Mouse (Mus musculus) C2C12 (cell line): ENCODE measurements around the gene Myo10. TPM values are rescaled to one million over a fixed set of nuclear protein-coding genes. Genes with fewer than 3 reads are reported as not detected.
A peak's percentile ranks its signal among the peaks of the same experiment; 100 is the strongest.

Experiments used
- H3K27me3 ChIP-seq: one replicate; pipeline ENCODE4 v1.6.1; 2011; ENCODE audit not compliant: control insufficient read depth, insufficient read depth, insufficient read length
- H3K36me3 ChIP-seq: one replicate; pipeline ENCODE4 v1.6.1; 2011; ENCODE audit not compliant: control insufficient read depth, insufficient read depth
- H3K4me3 ChIP-seq: one replicate; pipeline ENCODE4 v1.5.1; 2011; ENCODE audit warnings: mild to moderate bottlenecking, control low read depth; ENCODE audit not compliant: poor library complexity, insufficient read depth, severe bottlenecking
- H3K79me2 ChIP-seq: one replicate; pipeline ENCODE4 v1.6.1; 2011; ENCODE audit not compliant: control insufficient read depth, insufficient read depth
- H3K79me3 ChIP-seq: one replicate; pipeline ENCODE4 v1.6.1; 2011; ENCODE audit warnings: low read depth, control low read depth
- H3ac ChIP-seq: one replicate; pipeline ENCODE3; 2011; ENCODE audit warnings: low read depth; ENCODE audit not compliant: control insufficient read depth, insufficient read length
- CEBPB ChIP-seq: IDR thresholded peaks from one replicate; pipeline ENCODE4 v1.6.1; 2011; ENCODE audit warnings: low read depth, mild to moderate bottlenecking, control low read depth, moderate library complexity
- CTCF ChIP-seq: IDR thresholded peaks from one replicate; pipeline ENCODE4 v1.5.1; 2011; ENCODE audit not compliant: control insufficient read depth, insufficient read depth, insufficient read length
- FOSL1 ChIP-seq: IDR thresholded peaks from one replicate; pipeline ENCODE4 v1.8.0; 2011; ENCODE audit warnings: mild to moderate bottlenecking, low read length; ENCODE audit not compliant: poor library complexity, insufficient read depth, severe bottlenecking
- MAX ChIP-seq: IDR thresholded peaks from one replicate; pipeline ENCODE4 v1.6.1; 2011; ENCODE audit warnings: mild to moderate bottlenecking, control low read depth
- MYOD1 ChIP-seq: IDR thresholded peaks from one replicate; pipeline ENCODE4 v1.6.1; 2011; ENCODE audit warnings: low read depth; ENCODE audit not compliant: control insufficient read depth, insufficient read length
- MYOG ChIP-seq: IDR thresholded peaks from one replicate; pipeline ENCODE4 v1.6.1; 2011; ENCODE audit not compliant: control insufficient read depth, insufficient read length; ENCODE audit errors: extremely low read depth
- USF1 ChIP-seq: IDR thresholded peaks from one replicate; pipeline ENCODE4 v1.6.1; 2011; ENCODE audit warnings: low read depth, mild to moderate bottlenecking, control low read depth, moderate library complexity
- polyA plus RNA-seq: library from polyadenylated mRNA; unstranded; fragments of >200 nt; fragmentation: generic; extraction: Trizol; gene quantifications from one replicate; pipeline ENCODE4 v1.2.1, GENCODE M21; 2012; ENCODE audit warnings: missing spikeins

The Myo10 gene
- polyA plus RNA-seq, 1 experiment, result 89.8 TPM

DNA sequence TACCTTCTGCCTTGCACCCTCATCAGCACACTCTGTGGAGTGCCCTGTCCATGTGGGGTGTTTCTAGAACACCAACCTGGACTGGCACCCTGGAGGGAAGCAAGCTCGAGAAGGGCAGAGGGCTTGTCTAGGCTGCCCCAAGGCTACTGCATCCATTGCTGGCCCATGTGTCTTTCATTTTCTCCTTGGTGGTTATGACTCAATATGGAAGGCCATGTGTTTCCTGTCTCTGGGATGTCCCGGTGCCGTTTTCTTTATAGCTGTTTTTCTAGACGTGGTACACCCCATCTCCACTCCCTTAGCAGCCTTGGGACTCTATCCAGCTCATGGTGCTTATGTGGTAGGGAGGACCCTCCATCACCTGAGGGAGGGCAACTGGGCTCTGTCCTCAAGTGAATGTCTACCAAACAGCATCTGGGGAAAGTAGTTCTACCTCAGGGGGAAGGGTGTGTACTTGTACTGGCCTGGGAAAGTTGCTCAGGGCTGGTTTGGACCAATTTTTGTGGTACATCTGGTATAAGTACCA, 76.8 kb downstream of the Myo10 start:
- Histone ChIP-seq H3K79me3 (peaks cover 92% of the 10 kb centered on the region), H3ac (no peak overlapping the region), H3K79me2 (peaks cover 100% of the 10 kb centered on the region), H3K27me3 (no peaks in the 10 kb centered on the region), H3K4me3 (no peak overlapping the region), H3K36me3 (peaks cover 34% of the 10 kb centered on the region)
- TF ChIP-seq MAX, result peak; percentile 46
- TF ChIP-seq MYOD1, result no peak

DNA sequence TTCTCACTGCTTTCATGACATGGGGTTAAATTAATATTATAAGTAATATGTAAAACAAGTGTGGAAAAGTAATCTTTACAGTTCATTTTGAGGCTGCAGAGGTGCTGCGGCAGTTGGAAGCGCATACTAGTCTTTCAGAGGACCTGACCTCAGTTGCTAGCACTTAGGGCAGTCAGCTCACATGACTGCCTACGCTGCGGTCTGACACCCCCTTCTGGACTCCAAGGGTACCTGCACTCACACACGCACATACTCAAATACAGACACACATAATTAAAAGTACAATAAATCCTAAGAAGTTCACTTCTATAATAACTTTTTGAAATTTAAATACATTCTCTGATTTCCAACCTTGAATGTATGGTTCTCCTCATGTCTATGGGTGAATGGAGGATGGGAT, 80.3 kb downstream of the Myo10 start:
- no peak for TF ChIP-seq CTCF
- no peak for TF ChIP-seq CEBPB
- no peak for TF ChIP-seq MAX
- no peak for TF ChIP-seq FOSL1
- TF ChIP-seq MYOG, result no peak
- no peak for TF ChIP-seq MYOD1
- TF ChIP-seq USF1, result no peak
- H3K4me3 ChIP-seq, result no peak overlapping the region
- H3K27me3 ChIP-seq, result no peaks in the 10 kb centered on the region
- peaks cover 90% of the 10 kb centered on the region for H3K79me3 ChIP-seq
- peaks cover 100% of the 10 kb centered on the region for H3K79me2 ChIP-seq
- peaks cover 69% of the 10 kb centered on the region for H3K36me3 ChIP-seq
- no peak overlapping the region for H3ac ChIP-seq

DNA sequence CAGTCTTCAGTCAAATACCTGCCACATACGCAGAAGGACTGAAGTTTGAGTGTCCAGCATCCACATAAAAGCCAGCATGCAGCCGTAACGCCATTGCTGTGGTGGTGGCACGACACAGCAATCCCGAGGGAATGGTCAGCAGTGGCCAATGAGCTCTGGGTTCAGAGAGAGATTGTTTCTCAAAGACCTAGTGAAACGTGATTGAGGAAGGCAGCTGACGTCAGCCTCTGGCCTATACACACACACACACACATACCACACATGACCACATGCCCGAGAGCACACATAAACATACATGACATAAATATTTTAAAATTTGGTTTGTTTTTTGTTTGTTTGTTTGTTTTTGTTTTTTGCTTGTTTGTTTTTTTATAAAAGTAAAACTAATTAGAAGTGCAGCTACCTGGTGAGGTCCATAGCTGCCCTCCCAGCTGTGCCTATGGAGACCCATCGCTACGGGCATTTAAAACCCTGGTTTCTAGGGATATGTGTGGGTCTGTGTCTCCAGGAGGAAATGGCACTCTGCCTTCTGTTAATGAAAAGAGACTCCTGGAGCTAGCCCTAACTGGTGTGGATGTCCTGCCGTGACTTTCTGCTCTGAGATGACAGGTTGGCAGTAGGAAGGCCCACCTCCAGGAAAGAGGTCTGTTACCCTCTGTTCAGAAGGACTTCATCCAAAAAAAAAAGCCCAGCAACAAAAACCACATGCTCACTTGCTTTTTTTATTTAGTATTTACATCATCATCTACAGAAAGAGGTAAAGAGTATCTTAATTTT, 82.7 kb downstream of the Myo10 start:
- no peak overlapping the region for H3ac ChIP-seq
- no peaks in the 10 kb centered on the region for H3K27me3 ChIP-seq
- peaks cover 100% of the 10 kb centered on the region for H3K79me2 ChIP-seq
- H3K79me3 ChIP-seq, result peaks cover 92% of the 10 kb centered on the region
- H3K36me3 ChIP-seq, result peaks cover 93% of the 10 kb centered on the region
- no peak for TF ChIP-seq FOSL1
- no peak for TF ChIP-seq MYOD1
- TF ChIP-seq CEBPB, result no peak
- TF ChIP-seq MAX, result no peak
- no peak for TF ChIP-seq CTCF
- no peak for TF ChIP-seq USF1
- no peak for TF ChIP-seq MYOG
- H3K4me3 ChIP-seq, result no peak overlapping the region

DNA sequence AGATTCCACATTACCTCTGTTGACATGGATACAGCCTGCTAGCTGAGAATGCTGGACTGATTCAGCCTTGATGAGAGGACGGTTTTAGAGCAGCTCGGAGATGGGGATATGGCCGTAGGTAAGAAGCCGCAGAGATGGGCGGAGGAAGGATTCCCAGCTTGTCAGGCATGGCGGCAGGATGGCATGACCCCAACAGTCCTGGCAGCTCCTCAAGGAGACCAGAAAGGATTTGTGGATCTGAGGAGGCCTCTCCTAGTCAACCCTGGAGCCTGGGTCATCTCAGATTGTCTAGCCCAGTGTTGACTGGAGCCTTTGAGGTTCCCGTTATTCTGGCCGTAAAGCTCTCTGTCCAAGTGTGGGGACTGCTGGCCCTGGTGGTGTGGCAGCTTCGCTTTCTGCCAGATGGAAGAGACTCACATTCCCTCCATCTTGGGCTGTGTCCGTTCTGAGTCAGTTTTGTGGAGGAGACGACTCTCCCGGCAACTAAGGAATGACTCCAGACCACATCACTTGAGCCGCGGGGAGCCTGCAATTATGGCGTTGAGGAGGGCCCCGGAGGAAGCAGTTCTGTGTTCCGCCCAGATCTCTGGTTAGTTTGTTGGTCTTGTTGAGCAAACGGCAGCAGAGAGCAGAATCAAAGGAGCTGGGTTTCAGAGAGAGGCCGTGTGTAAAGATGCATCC, 84.7 kb downstream of the Myo10 start:
- Histone ChIP-seq H3K79me2 (peaks cover 100% of the 10 kb centered on the region), H3ac (no peak overlapping the region), H3K79me3 (peaks cover 93% of the 10 kb centered on the region), H3K4me3 (no peak overlapping the region), H3K27me3 (no peaks in the 10 kb centered on the region), H3K36me3 (peaks cover 84% of the 10 kb centered on the region)
- TF ChIP-seq FOSL1 (no peak), MYOG (no peak), CTCF (no peak), CEBPB (no peak), USF1 (no peak), MAX (no peak), MYOD1 (no peak)

DNA sequence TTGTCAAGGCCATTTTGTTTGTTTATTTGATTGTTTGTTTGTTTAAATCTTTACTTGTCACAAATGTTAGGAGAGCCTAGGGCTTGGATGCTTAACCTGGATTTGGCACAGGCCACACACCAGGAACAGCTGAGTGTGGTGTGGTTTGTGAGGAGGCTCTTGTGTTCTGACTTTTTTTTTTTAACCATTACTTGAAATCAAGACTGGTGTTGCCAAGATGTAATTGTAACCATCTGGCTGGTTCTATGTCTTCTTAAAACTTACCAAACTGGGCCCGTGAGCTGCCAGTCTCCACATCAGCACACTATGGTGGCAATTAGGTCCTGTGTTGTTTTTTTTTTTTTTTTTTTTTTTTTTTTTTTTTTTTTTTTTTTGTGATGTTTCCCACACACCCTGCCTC, 85.6 kb downstream of the Myo10 start:
- peaks cover 100% of the 10 kb centered on the region for H3K79me2 ChIP-seq
- no peaks in the 10 kb centered on the region for H3K27me3 ChIP-seq
- TF ChIP-seq CTCF (no peak), MYOD1 (no peak), USF1 (no peak), MYOG (no peak), CEBPB (no peak), FOSL1 (no peak), MAX (no peak)
- no peak overlapping the region for H3K4me3 ChIP-seq
- H3ac ChIP-seq, result no peak overlapping the region
- H3K79me3 ChIP-seq, result peaks cover 93% of the 10 kb centered on the region
- H3K36me3 ChIP-seq, result peaks cover 75% of the 10 kb centered on the region

DNA sequence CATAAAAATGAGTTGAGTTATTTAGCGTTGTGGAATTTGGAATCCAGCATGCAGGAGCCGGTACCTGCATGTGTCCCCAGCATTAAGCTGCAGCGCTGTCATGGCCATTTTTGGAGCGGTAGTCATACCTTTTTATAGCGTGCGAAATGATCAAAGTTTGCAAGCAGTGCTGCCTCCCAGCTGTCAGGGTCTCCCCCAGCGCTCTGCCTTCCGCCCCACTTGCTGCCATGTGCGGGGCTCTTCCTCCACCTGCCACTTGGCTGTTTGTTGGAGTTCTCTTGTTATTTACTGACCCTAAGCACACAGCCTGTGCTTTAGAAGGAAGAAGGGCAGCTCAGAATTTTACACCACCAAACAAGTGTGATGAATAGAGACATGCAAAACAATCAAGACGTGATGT, 88.6 kb downstream of the Myo10 start:
- no peaks in the 10 kb centered on the region for H3K27me3 ChIP-seq
- no peak overlapping the region for H3ac ChIP-seq
- peaks cover 82% of the 10 kb centered on the region for H3K79me3 ChIP-seq
- no peak overlapping the region for H3K4me3 ChIP-seq
- no peak for TF ChIP-seq MYOG
- TF ChIP-seq USF1, result no peak
- TF ChIP-seq FOSL1, result no peak
- TF ChIP-seq MYOD1, result no peak
- no peak for TF ChIP-seq MAX
- TF ChIP-seq CTCF, result no peak
- no peak for TF ChIP-seq CEBPB
- H3K36me3 ChIP-seq, result peaks cover 74% of the 10 kb centered on the region
- H3K79me2 ChIP-seq, result peaks cover 91% of the 10 kb centered on the region
